Mouse (Mus musculus) kidney, postnatal 0 days (tissue): ENCODE data around the gene Rdh9. TPM values are rescaled to one million over a fixed set of nuclear protein-coding genes. Genes with fewer than 3 reads are reported as not detected.

Experiments used
- ATAC-seq: fragments of 200-750 bp; cut with Nextera tagmentation; replicated peaks from 2 replicates; pipeline ENCODE4 v1.8.0; 2017; ENCODE audit warnings: low read depth, moderate number of reproducible peaks, moderate TSS enrichment, moderate library complexity; ENCODE audit not compliant: low FRiP score
- DNase-seq: peaks from one replicate; pipeline ENCODE4 v3.0.0-alpha.2; 2016; ENCODE audit warnings: low spot score
- H3K27ac ChIP-seq: fragments of 300-500 bp; sonication (generic); 2 replicates; pipeline ENCODE4 v1.5.1; 2014; ENCODE audit warnings: mild to moderate bottlenecking
- H3K27me3 ChIP-seq: fragments of 300-500 bp; sonication (generic); 2 replicates; pipeline ENCODE4 v1.6.1; 2014; ENCODE audit warnings: low read length, mixed read lengths; ENCODE audit not compliant: insufficient read depth
- H3K36me3 ChIP-seq: fragments of 300-500 bp; sonication (generic); 2 replicates; pipeline ENCODE4 v1.6.1; 2014; ENCODE audit warnings: low read length, mixed read lengths; ENCODE audit not compliant: insufficient read depth
- H3K4me1 ChIP-seq: fragments of 300-500 bp; sonication (generic); replicated peaks from 2 replicates; pipeline ENCODE4 v1.6.1; 2014; ENCODE audit warnings: antibody characterized with exemption, low read length, mixed read lengths; ENCODE audit not compliant: insufficient read depth
- H3K4me2 ChIP-seq: fragments of 300-500 bp; sonication (generic); 2 replicates; pipeline ENCODE4 v1.6.1; 2014; ENCODE audit warnings: mild to moderate bottlenecking, low read length, moderate library complexity, mixed read lengths
- H3K4me3 ChIP-seq: fragments of 300-500 bp; sonication (generic); replicated peaks from 2 replicates; pipeline ENCODE4 v1.5.1; 2014; ENCODE audit warnings: low read depth, low read length
- H3K9ac ChIP-seq: fragments of 300-500 bp; sonication (generic); 2 replicates; pipeline ENCODE4 v1.6.1; 2014; ENCODE audit warnings: low read depth, low read length
- H3K9me3 ChIP-seq: fragments of 300-500 bp; sonication (generic); replicated peaks from 2 replicates; pipeline ENCODE4 v1.6.1; 2016; ENCODE audit warnings: low read length, inconsistent platforms, mixed read lengths
- CTCF ChIP-seq: IDR thresholded peaks from 2 replicates; pipeline ENCODE4 v1.5.1; 2016; ENCODE audit warnings: antibody characterized with exemption, low read depth, mild to moderate bottlenecking, moderate library complexity
- WGBS: fragments of 180-500 bp; shearing (Covaris S2); extraction: QIAGEN DNeasy Blood & Tissue Kit; methylation state at CpG from one replicate; pipeline ENCODE4 v1.1.7; 2014; 5-methylcytosine and 5-hydroxymethylcytosine counted together
- polyA plus RNA-seq: library from polyadenylated mRNA; unstranded; fragments of >200 nt; fragmentation: Nextera tagmentation; extraction: Ambion mirVana; gene quantifications from 2 replicates; pipeline ENCODE4 v1.2.1, GENCODE M21; 2015

The Rdh9 gene
- polyA plus RNA-seq, 1 experiment from 2014 or later, result not detected

- Histone ChIP-seq H3K4me3 (no peak overlapping the region), H3K27me3 (no peaks in the 10 kb centered on the region), H3K4me2 (no peak overlapping the region), H3K4me1 (peaks cover 8% of the 10 kb centered on the region; the same call in 1 of the 2 replicates), H3K36me3 (peaks cover 43% of the 10 kb centered on the region), H3K9me3 (no peaks in the 10 kb centered on the region), H3K27ac (no peak overlapping the region), H3K9ac (no peak overlapping the region)
- peak; percentile 68 for DNase-seq
- 80% methylated on average over 5 of the region's 5 CpGs for WGBS
- peak; percentile 2; the same call in 1 of the 2 replicates for ATAC-seq
- TF ChIP-seq CTCF, result peak; percentile 76
Observed at GRCm38 (mm10) chr10:127744661-127745060, 31.5 kb upstream of the Rdh9 start.

GRCm38 (mm10) chr10:127745886-127746285, 30.3 kb upstream of the Rdh9 start:
- peaks cover 43% of the 10 kb centered on the region for H3K36me3 ChIP-seq

GRCm38 (mm10) chr10:127747254-127747653, 28.9 kb upstream of the Rdh9 start:
- DNase-seq (no peak), ATAC-seq (no peak)
- Histone ChIP-seq H3K27me3 (no peaks in the 10 kb centered on the region), H3K4me2 (no peak overlapping the region), H3K36me3 (peaks cover 33% of the 10 kb centered on the region), H3K9ac (no peak overlapping the region), H3K9me3 (no peaks in the 10 kb centered on the region), H3K27ac (peak overlapping the region; percentile 20; the same call in 1 of the 2 replicates), H3K4me3 (no peak overlapping the region), H3K4me1 (peaks cover 13% of the 10 kb centered on the region; the same call in 1 of the 2 replicates)
- WGBS, result 79% methylated on average over 8 of the region's 8 CpGs
- no peak for TF ChIP-seq CTCF

More at GRCm38 (mm10) chr10:127745886-127746285, 30.3 kb upstream of the Rdh9 start:
- ATAC-seq (no peak), DNase-seq (no peak)
- no peak for TF ChIP-seq CTCF
- 59% methylated on average over 5 of the region's 5 CpGs for WGBS
- Histone ChIP-seq H3K4me1 (peaks cover 13% of the 10 kb centered on the region; the same call in 1 of the 2 replicates), H3K9me3 (no peaks in the 10 kb centered on the region), H3K4me3 (no peak overlapping the region), H3K27me3 (no peaks in the 10 kb centered on the region), H3K4me2 (no peak overlapping the region), H3K27ac (no peak overlapping the region), H3K9ac (no peak overlapping the region)

GRCm38 (mm10) chr10:127748847-127749612, 27.2 kb upstream of the Rdh9 start:
- 0 out of 2 replicates have a peak overlapping the region, but pooled peaks have one; percentile 13 for H3K9ac ChIP-seq
- peaks cover 15% of the 10 kb centered on the region for H3K36me3 ChIP-seq
- DNase-seq, result peak; percentile 86
- WGBS, result 5% methylated on average over 8 of the region's 8 CpGs
- no peak for TF ChIP-seq CTCF
- peak overlapping the region; percentile 85 for H3K27ac ChIP-seq
- peak overlapping the region; percentile 30 for H3K4me2 ChIP-seq
- peaks cover 13% of the 10 kb centered on the region; the same call in 1 of the 2 replicates for H3K4me1 ChIP-seq
- H3K4me3 ChIP-seq, result 0 out of 2 replicates have a peak overlapping the region, but pooled peaks have one; percentile 4
- no peaks in the 10 kb centered on the region for H3K9me3 ChIP-seq
- ATAC-seq, result peak; percentile 42
- no peaks in the 10 kb centered on the region for H3K27me3 ChIP-seq

- H3K4me1 ChIP-seq, result peaks cover 23% of the 10 kb centered on the region; the same call in 1 of the 2 replicates
- WGBS, result 63% methylated on average over 24 of the region's 24 CpGs
- H3K27me3 ChIP-seq, result no peaks in the 10 kb centered on the region
- no peaks in the 10 kb centered on the region for H3K9me3 ChIP-seq
- peak overlapping the region; percentile 20 for H3K4me3 ChIP-seq
- H3K27ac ChIP-seq, result peak overlapping the region; percentile 85
- ATAC-seq, result no peak
- H3K9ac ChIP-seq, result no peak overlapping the region
- DNase-seq, result no peak
- peaks cover 7% of the 10 kb centered on the region for H3K36me3 ChIP-seq
- peak overlapping the region; percentile 30 for H3K4me2 ChIP-seq
- TF ChIP-seq CTCF, result no peak
Observed at GRCm38 (mm10) chr10:127750136-127750777, 25.9 kb upstream of the Rdh9 start.

GRCm38 (mm10) chr10:127751548-127751947, 24.6 kb upstream of the Rdh9 start, which contains the start of gene Gpr182:
Gene Gpr182 (minus strand): TSS chr10:127751732.
- Histone ChIP-seq H3K4me3 (peak within 1 kb of the TSS; percentile 20), H3K36me3 (peaks cover 3% of the 10 kb centered on the region; the same call in 1 of the 2 replicates), H3K9ac (no peak within 1 kb of the TSS), H3K4me2 (peak within 1 kb of the TSS; percentile 30), H3K9me3 (no peaks in the 10 kb centered on the region), H3K27ac (0 out of 2 replicates have a peak within 1 kb of the TSS, but pooled peaks have one; percentile 85), H3K4me1 (peaks cover 24% of the 10 kb centered on the region; the same call in 1 of the 2 replicates), H3K27me3 (no peaks in the 10 kb centered on the region)
- peak; percentile 73 for DNase-seq
- ATAC-seq, result no peak
- no peak for TF ChIP-seq CTCF
- 38% methylated on average over 8 of the region's 8 CpGs for whole genome bisulfite sequencing
